Mouse (Mus musculus) heart, postnatal 0 days (tissue): ENCODE measurements around the gene 9130230L23Rik.

Experiments
- CTCF ChIP-seq: IDR thresholded peaks from 2 replicates; pipeline ENCODE4 v1.5.1; 2016; ENCODE audit warnings: antibody characterized with exemption, control low read depth, low read depth
- EP300 ChIP-seq: IDR thresholded peaks from 2 replicates; pipeline ENCODE4 v1.6.1; 2016; ENCODE audit warnings: antibody characterized with exemption, low read depth

DNA sequence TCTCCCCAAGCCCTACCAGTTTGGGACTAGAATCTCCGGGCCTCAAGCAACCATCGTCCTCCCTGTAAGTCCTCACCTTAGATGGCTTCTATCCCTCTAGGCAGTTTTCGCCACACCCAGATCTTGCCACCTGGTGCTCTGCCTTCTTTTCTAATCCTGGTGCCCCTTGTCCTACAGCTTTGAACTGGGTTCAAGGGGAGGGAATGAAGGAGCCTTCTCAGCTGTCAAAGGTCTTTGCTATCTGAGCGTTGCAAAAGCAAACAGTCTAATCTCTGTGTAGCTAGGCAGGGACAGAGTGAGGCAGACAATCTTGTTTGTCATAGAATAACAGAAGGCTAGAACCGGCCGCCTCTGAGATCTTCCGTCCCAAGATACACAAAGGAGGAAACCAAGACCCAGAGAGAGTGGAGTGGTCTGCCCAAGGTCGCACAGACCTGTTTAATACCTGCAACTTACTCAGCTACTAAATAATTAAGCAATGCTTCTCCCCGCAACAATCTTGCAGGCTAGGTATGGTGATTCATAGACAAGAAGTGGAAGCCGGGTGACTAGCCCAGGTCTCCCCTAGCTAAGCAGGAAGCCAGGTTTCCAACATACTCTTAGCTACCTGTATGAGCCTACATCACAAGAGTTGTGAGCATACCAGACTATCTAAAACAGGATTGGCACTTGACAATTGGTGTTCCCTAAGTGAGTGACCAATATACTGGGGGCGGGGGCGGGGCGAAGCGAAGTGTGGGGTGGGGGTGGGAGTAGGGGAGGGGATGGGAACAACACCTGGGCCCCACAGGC lies at the start of gene 9130230L23Rik:
- TF ChIP-seq CTCF (no peak), EP300 (no peak)
